In genomic region chr3:83067920-83068319, GRCm38 (mm10) we compare ENCODE assay signal across 27 mouse cellular contexts. TPM values are rescaled to one million over a fixed set of nuclear protein-coding genes. Genes with fewer than 3 reads are reported as not detected.
"Had no signal": no experiment of that assay in that cellular context is flagged by ENCODE, and none has a peak within 500 bp of the region (broad histone marks: within the 10 kb centered on the region; RNA-seq: fewer than 3 reads in every experiment).

No protein-coding gene starts in this region.

- H3K27ac ChIP-seq: kidney, postnatal 0 days; layer of hippocampus, adult 2 months; limb, embryonic 10.5 days; limb, embryonic 13.5 days; liver, embryonic 12.5 days; liver, embryonic 15.5 days; midbrain, embryonic 10.5 days; midbrain, embryonic 13.5 days; neural tube, embryonic 13.5 days; stomach, embryonic 15.5 days had no signal

- H3K4me2 ChIP-seq: limb, embryonic 13.5 days; liver, embryonic 12.5 days; liver, embryonic 15.5 days; lung, embryonic 14.5 days; midbrain, embryonic 13.5 days; neural tube, embryonic 13.5 days; stomach, embryonic 15.5 days had no signal

- H3K27me3 ChIP-seq: limb, embryonic 13.5 days; liver, embryonic 12.5 days; liver, embryonic 15.5 days; megakaryocyte, embryonic 14.5 days; midbrain, embryonic 13.5 days; neural tube, embryonic 13.5 days; stomach, embryonic 15.5 days had no signal

- H3K9ac ChIP-seq: limb, embryonic 13.5 days; liver, embryonic 12.5 days; liver, embryonic 15.5 days; lung, embryonic 14.5 days; midbrain, embryonic 13.5 days; neural tube, embryonic 13.5 days; stomach, embryonic 15.5 days had no signal

- DNase-seq: kidney, adult 11 months; kidney, postnatal 25 days; layer of hippocampus, adult 9-11 months; liver; lung, embryonic 14.5 days; retina, postnatal 1 day; right cerebral cortex, postnatal 25 days; spleen, adult 18-20 months; thymus, postnatal 25 days had no signal

- H3K4me3 ChIP-seq: layer of hippocampus, adult 2 months; limb, embryonic 10.5 days; limb, embryonic 13.5 days; liver, embryonic 12.5 days; liver, embryonic 15.5 days; megakaryocyte, embryonic 14.5 days; midbrain, embryonic 10.5 days; midbrain, embryonic 13.5 days; myocyte; neural tube, embryonic 13.5 days; stomach, embryonic 15.5 days had no signal

- ATAC-seq: liver, embryonic 12.5 days; midbrain, embryonic 13.5 days; midbrain, embryonic 16.5 days had no signal

- H3K9me3 ChIP-seq: limb, embryonic 10.5 days; limb, embryonic 13.5 days; liver, embryonic 12.5 days; liver, embryonic 15.5 days; megakaryocyte, embryonic 14.5 days; midbrain, embryonic 10.5 days; midbrain, embryonic 13.5 days; neural tube, embryonic 13.5 days; stomach, embryonic 15.5 days had no signal

- H3K4me1 ChIP-seq: limb, embryonic 10.5 days; limb, embryonic 13.5 days; liver, embryonic 12.5 days; liver, embryonic 15.5 days; midbrain, embryonic 10.5 days; midbrain, embryonic 13.5 days; neural tube, embryonic 13.5 days; stomach, embryonic 15.5 days had no signal

RNA-seq across cellular contexts. Expression of gene Fgb, which starts 18.3 kb away (rescaled TPM):
- total RNA-seq: layer of hippocampus, adult 2 months; layer of hippocampus, postnatal 25 days; left cerebral cortex, adult 18-20 months; left cerebral cortex, postnatal 25 days; monocyte, adult 5-6 weeks; neutrophil, adult 5-6 weeks had no signal
- polyA plus RNA-seq: limb, embryonic 10.5 days; limb, embryonic 13.5 days; midbrain, embryonic 10.5 days; midbrain, embryonic 16.5 days; myocyte had no signal

RNA-seq across cellular contexts. Expression of gene Fga, which starts 42.0 kb away (rescaled TPM):
- total RNA-seq: layer of hippocampus, adult 2 months; left cerebral cortex, adult 18-20 months; left cerebral cortex, postnatal 25 days; monocyte, adult 5-6 weeks; neutrophil, adult 5-6 weeks had no signal
- polyA plus RNA-seq: limb, embryonic 10.5 days; midbrain, embryonic 10.5 days; midbrain, embryonic 16.5 days; myocyte had no signal

RNA-seq across cellular contexts. Expression of gene Dchs2, which starts 59.8 kb away (rescaled TPM):
- total RNA-seq: monocyte, adult 5-6 weeks; neutrophil, adult 5-6 weeks had no signal
